Mouse (Mus musculus) limb, embryonic 13.5 days (tissue): ENCODE measurements around the gene Fam83d. TPM values are rescaled to one million over a fixed set of nuclear protein-coding genes. Genes with fewer than 3 reads are reported as not detected.
"Not testable (repeated sequence)": the region's sequence is repeated elsewhere in the genome, so short reads cannot be mapped to it uniquely, and the experiment has no call there.

Experiments used
- ATAC-seq: fragments of 200-750 bp; cut with Nextera tagmentation; 2 replicates; pipeline ENCODE4 v1.8.0; 2017; ENCODE audit warnings: low read depth, moderate number of reproducible peaks, moderate TSS enrichment; ENCODE audit not compliant: low FRiP score
- H3K27ac ChIP-seq: fragments of 300-500 bp; sonication (generic); 2 replicates; pipeline ENCODE4 v1.5.1; 2015; ENCODE audit warnings: inconsistent platforms, mild to moderate bottlenecking, moderate library complexity
- H3K27me3 ChIP-seq: fragments of 300-500 bp; sonication (generic); 2 replicates; pipeline ENCODE4 v1.6.1; 2015; ENCODE audit warnings: mild to moderate bottlenecking, inconsistent platforms
- H3K36me3 ChIP-seq: fragments of 300-500 bp; sonication (generic); 2 replicates; pipeline ENCODE4 v1.6.1; 2015; ENCODE audit warnings: inconsistent platforms, mild to moderate bottlenecking, moderate library complexity
- H3K4me1 ChIP-seq: fragments of 300-500 bp; sonication (generic); 2 replicates; pipeline ENCODE4 v1.6.1; 2015; ENCODE audit warnings: inconsistent platforms
- H3K4me2 ChIP-seq: fragments of 300-500 bp; sonication (generic); replicated peaks from 2 replicates; pipeline ENCODE4 v1.6.1; 2015; ENCODE audit warnings: inconsistent platforms, mild to moderate bottlenecking, moderate library complexity
- H3K4me3 ChIP-seq: fragments of 300-500 bp; sonication (generic); 2 replicates; pipeline ENCODE4 v1.5.1; 2015; ENCODE audit warnings: moderate library complexity, mild to moderate bottlenecking, inconsistent platforms
- H3K9ac ChIP-seq: fragments of 300-500 bp; sonication (generic); 2 replicates; pipeline ENCODE4 v1.6.1; 2015; ENCODE audit warnings: mild to moderate bottlenecking, inconsistent platforms
- H3K9me3 ChIP-seq: fragments of 300-500 bp; sonication (generic); 2 replicates; pipeline ENCODE4 v1.6.1; 2016; ENCODE audit warnings: inconsistent platforms
- WGBS: fragments of 180-500 bp; shearing (Covaris S2); methylation state at CpG from one replicate; pipeline ENCODE4 v1.1.7; 2015; 5-methylcytosine and 5-hydroxymethylcytosine counted together
- polyA plus RNA-seq: library from polyadenylated mRNA; unstranded; fragments of >200 nt; fragmentation: Nextera tagmentation; extraction: Ambion mirVana; gene quantifications from 2 replicates; pipeline ENCODE4 v1.2.1, GENCODE M21; 2015

Fam83d gene
- polyA plus RNA-seq, 1 experiment from 2014 or later: 49.4 TPM

- no peaks in the 10 kb centered on the region for H3K36me3 ChIP-seq
- no peak overlapping the region for H3K4me2 ChIP-seq
- no peaks in the 10 kb centered on the region for H3K9me3 ChIP-seq
- 72% methylated on average over 4 of the region's 4 CpGs for WGBS
- H3K4me1 ChIP-seq: no peaks in the 10 kb centered on the region
- no peak overlapping the region for H3K9ac ChIP-seq
- no peak overlapping the region for H3K4me3 ChIP-seq
- no peaks in the 10 kb centered on the region for H3K27me3 ChIP-seq
- no peak overlapping the region for H3K27ac ChIP-seq
- peak; percentile 8; the same call in 1 of the 2 replicates for ATAC-seq
Measured at GRCm38 (mm10) chr2:158733136-158733535, 34.8 kb upstream of the Fam83d start.

GRCm38 (mm10) chr2:158733914-158734313, 34.0 kb upstream of the Fam83d start:
- H3K4me3 ChIP-seq: no peak overlapping the region
- no peak for ATAC-seq
- no peak overlapping the region for H3K9ac ChIP-seq
- H3K9me3 ChIP-seq: no peaks in the 10 kb centered on the region
- no peak overlapping the region for H3K4me2 ChIP-seq
- H3K27ac ChIP-seq: no peak overlapping the region
- H3K4me1 ChIP-seq: no peaks in the 10 kb centered on the region
- no peaks in the 10 kb centered on the region for H3K27me3 ChIP-seq
- H3K36me3 ChIP-seq: no peaks in the 10 kb centered on the region
- WGBS: 87% methylated on average over 6 of the region's 6 CpGs

- Histone ChIP-seq H3K9me3 (no peaks in the 10 kb centered on the region), H3K4me3 (no peak overlapping the region), H3K36me3 (no peaks in the 10 kb centered on the region), H3K4me1 (no peaks in the 10 kb centered on the region), H3K4me2 (no peak overlapping the region), H3K9ac (no peak overlapping the region), H3K27ac (no peak overlapping the region), H3K27me3 (no peaks in the 10 kb centered on the region)
- ATAC-seq: no peak
- 80% methylated on average over 7 of the region's 7 CpGs for WGBS
Measured at GRCm38 (mm10) chr2:158734500-158735152, 33.3 kb upstream of the Fam83d start.

- no peaks in the 10 kb centered on the region for H3K4me1 ChIP-seq
- H3K36me3 ChIP-seq: no peaks in the 10 kb centered on the region
- no peak for ATAC-seq
- H3K27ac ChIP-seq: no peak overlapping the region
- WGBS: 86% methylated on average over 8 of the region's 8 CpGs
- no peak overlapping the region for H3K4me2 ChIP-seq
- no peaks in the 10 kb centered on the region for H3K27me3 ChIP-seq
- no peaks in the 10 kb centered on the region for H3K9me3 ChIP-seq
- no peak overlapping the region for H3K9ac ChIP-seq
- H3K4me3 ChIP-seq: no peak overlapping the region
Measured at GRCm38 (mm10) chr2:158735340-158735739, 32.6 kb upstream of the Fam83d start.

GRCm38 (mm10) chr2:158736247-158736646, 31.6 kb upstream of the Fam83d start:
- H3K4me2 ChIP-seq, ATAC-seq, H3K27ac ChIP-seq, H3K36me3 ChIP-seq, H3K4me1 ChIP-seq, H3K4me3 ChIP-seq, H3K9me3 ChIP-seq, H3K27me3 ChIP-seq, H3K9ac ChIP-seq: not testable (repeated sequence)
- 82% methylated on average over 4 of the region's 4 CpGs for WGBS

GRCm38 (mm10) chr2:158738591-158738990, 29.3 kb upstream of the Fam83d start:
- WGBS: 88% methylated on average over 11 of the region's 11 CpGs
- no peak overlapping the region for H3K4me2 ChIP-seq
- H3K4me1 ChIP-seq: no peaks in the 10 kb centered on the region
- no peaks in the 10 kb centered on the region for H3K27me3 ChIP-seq
- H3K36me3 ChIP-seq: no peaks in the 10 kb centered on the region
- peaks cover 4% of the 10 kb centered on the region; the same call in 1 of the 2 replicates for H3K9me3 ChIP-seq
- H3K27ac ChIP-seq: no peak overlapping the region
- H3K4me3 ChIP-seq: no peak overlapping the region
- ATAC-seq: no peak
- H3K9ac ChIP-seq: no peak overlapping the region

GRCm38 (mm10) chr2:158739113-158739512, 28.8 kb upstream of the Fam83d start:
- no peak overlapping the region for H3K9ac ChIP-seq
- H3K4me1 ChIP-seq: no peaks in the 10 kb centered on the region
- H3K4me2 ChIP-seq: no peak overlapping the region
- H3K36me3 ChIP-seq: no peaks in the 10 kb centered on the region
- no peaks in the 10 kb centered on the region for H3K27me3 ChIP-seq
- peaks cover 4% of the 10 kb centered on the region; the same call in 1 of the 2 replicates for H3K9me3 ChIP-seq
- no peak overlapping the region for H3K4me3 ChIP-seq
- ATAC-seq: no peak
- 70% methylated on average over 3 of the region's 3 CpGs for WGBS
- H3K27ac ChIP-seq: no peak overlapping the region

- Histone ChIP-seq H3K27me3 (no peaks in the 10 kb centered on the region), H3K4me1 (peaks cover 5% of the 10 kb centered on the region), H3K9me3 (peaks cover 4% of the 10 kb centered on the region; the same call in 1 of the 2 replicates), H3K36me3 (no peaks in the 10 kb centered on the region), H3K9ac (no peak overlapping the region), H3K4me2 (no peak overlapping the region), H3K27ac (no peak overlapping the region), H3K4me3 (no peak overlapping the region)
- no peak for ATAC-seq
- WGBS: 72% methylated on average over 9 of the region's 9 CpGs
Measured at GRCm38 (mm10) chr2:158741011-158741501, 26.8 kb upstream of the Fam83d start.

GRCm38 (mm10) chr2:158742431-158742830, 25.5 kb upstream of the Fam83d start:
- H3K4me1 ChIP-seq: peaks cover 11% of the 10 kb centered on the region
- 73% methylated on average over 5 of the region's 5 CpGs for WGBS

GRCm38 (mm10) chr2:158743518-158744141, 24.3 kb upstream of the Fam83d start:
- no peak overlapping the region for H3K4me3 ChIP-seq
- no peaks in the 10 kb centered on the region for H3K36me3 ChIP-seq
- no peak overlapping the region for H3K4me2 ChIP-seq
- H3K27ac ChIP-seq: no peak overlapping the region
- ATAC-seq: no peak
- H3K27me3 ChIP-seq: no peaks in the 10 kb centered on the region
- WGBS: 88% methylated on average over 11 of the region's 11 CpGs
- no peak overlapping the region for H3K9ac ChIP-seq
- H3K9me3 ChIP-seq: peaks cover 4% of the 10 kb centered on the region; the same call in 1 of the 2 replicates
- H3K4me1 ChIP-seq: peaks cover 11% of the 10 kb centered on the region

More at GRCm38 (mm10) chr2:158742431-158742830, 25.5 kb upstream of the Fam83d start:
- ATAC-seq: no peak
- no peak overlapping the region for H3K9ac ChIP-seq
- H3K27ac ChIP-seq: no peak overlapping the region
- no peak overlapping the region for H3K4me2 ChIP-seq
- no peaks in the 10 kb centered on the region for H3K27me3 ChIP-seq
- H3K9me3 ChIP-seq: peaks cover 4% of the 10 kb centered on the region; the same call in 1 of the 2 replicates
- H3K36me3 ChIP-seq: no peaks in the 10 kb centered on the region
- no peak overlapping the region for H3K4me3 ChIP-seq

- H3K27me3 ChIP-seq: no peaks in the 10 kb centered on the region
- H3K27ac ChIP-seq: no peak overlapping the region
- peaks cover 4% of the 10 kb centered on the region; the same call in 1 of the 2 replicates for H3K9me3 ChIP-seq
- H3K4me3 ChIP-seq: no peak overlapping the region
- ATAC-seq: no peak
- H3K4me1 ChIP-seq: peaks cover 11% of the 10 kb centered on the region
- no peaks in the 10 kb centered on the region for H3K36me3 ChIP-seq
- H3K9ac ChIP-seq: no peak overlapping the region
- no peak overlapping the region for H3K4me2 ChIP-seq
- 17% methylated on average over 2 of the region's 2 CpGs for WGBS
Measured at GRCm38 (mm10) chr2:158745049-158745482, 22.8 kb upstream of the Fam83d start.

GRCm38 (mm10) chr2:158746164-158746563, 21.7 kb upstream of the Fam83d start:
- Histone ChIP-seq H3K27ac (no peak overlapping the region), H3K9me3 (peaks cover 4% of the 10 kb centered on the region; the same call in 1 of the 2 replicates), H3K36me3 (no peaks in the 10 kb centered on the region), H3K4me2 (peak overlapping the region; percentile 44), H3K27me3 (no peaks in the 10 kb centered on the region), H3K4me3 (no peak overlapping the region), H3K4me1 (peaks cover 11% of the 10 kb centered on the region), H3K9ac (no peak overlapping the region)
- 28% methylated on average over 11 of the region's 11 CpGs for WGBS
- ATAC-seq: no peak
